Mouse (Mus musculus) bone marrow macrophage, adult 2 months (primary cell): Measurements from ENCODE around the gene C1galt1. TPM values are rescaled to one million over a fixed set of nuclear protein-coding genes. Genes with fewer than 3 reads are reported as not detected.

Experiments
- H3K27ac ChIP-seq: 2 replicates; pipeline ENCODE4 v1.5.1; 2012; ENCODE audit warnings: low read depth, low read length; ENCODE audit not compliant: insufficient read depth
- H3K4me1 ChIP-seq: 2 replicates; pipeline ENCODE4 v1.6.1; 2012; ENCODE audit warnings: low read length; ENCODE audit not compliant: control insufficient read depth, insufficient read depth
- H3K4me3 ChIP-seq: 2 replicates; pipeline ENCODE4 v1.5.1; 2012; ENCODE audit warnings: mild to moderate bottlenecking, low read length, moderate library complexity; ENCODE audit not compliant: insufficient read depth
- CTCF ChIP-seq: IDR thresholded peaks from 2 replicates; pipeline ENCODE4 v1.5.1; 2012; ENCODE audit warnings: low read depth, mild to moderate bottlenecking, low read length, moderate library complexity
- POLR2A ChIP-seq: IDR thresholded peaks from 2 replicates; pipeline ENCODE4 v1.6.1; 2012; ENCODE audit warnings: mild to moderate bottlenecking, low read depth, low read length, borderline replicate concordance
- polyA plus RNA-seq: library from polyadenylated mRNA; stranded (reverse); fragments of >200 nt; gene quantifications from 2 replicates; pipeline ENCODE4 v1.2.4, GENCODE M21; 2012; ENCODE audit not compliant: missing spikeins, insufficient read depth, insufficient read length

The C1galt1 gene
- polyA plus RNA-seq, result 12.0 and 14.2 TPM in 2 replicates

DNA sequence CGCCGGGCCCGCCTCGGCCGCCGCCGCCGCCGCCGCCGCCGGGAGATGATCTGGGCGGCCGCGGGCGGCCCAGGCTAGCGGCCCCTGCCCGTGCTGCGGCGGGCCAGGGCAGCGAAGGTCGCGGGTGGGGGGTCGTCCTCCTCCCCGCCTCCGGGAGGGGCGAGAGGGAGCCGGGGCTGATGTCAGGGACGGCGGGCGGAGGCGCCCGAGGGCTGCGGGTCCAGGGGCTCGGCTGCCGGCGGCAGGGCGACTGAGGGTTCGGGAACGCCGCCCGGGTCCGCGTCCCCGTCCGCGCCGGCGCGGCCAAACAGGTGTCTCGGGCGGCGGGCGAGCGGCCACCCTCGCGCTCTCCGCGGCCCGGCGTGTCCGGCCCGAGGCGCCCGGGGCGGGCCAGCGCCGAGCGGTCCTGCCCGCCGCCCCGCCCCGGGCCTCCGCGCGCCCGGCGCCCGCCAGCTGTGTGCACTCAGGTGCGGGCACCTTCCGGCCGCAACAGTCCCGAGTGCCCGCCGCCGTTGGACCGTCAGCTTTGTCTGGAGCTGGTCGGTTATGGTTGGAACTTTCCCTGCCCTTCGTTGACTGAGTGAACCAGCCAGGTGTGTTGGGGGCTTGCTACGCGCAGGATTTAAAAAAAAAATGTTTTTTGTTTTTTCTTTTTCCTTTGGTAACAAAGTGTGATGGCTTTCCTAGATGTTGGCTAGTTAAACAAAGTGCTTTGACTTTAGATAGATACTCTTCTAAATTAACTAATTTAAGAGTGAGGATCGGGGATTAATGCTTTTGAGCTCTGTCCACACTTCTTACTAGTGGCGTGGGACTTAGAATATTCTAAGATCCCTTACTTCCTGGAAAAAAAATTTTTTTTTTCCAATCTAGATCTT is at the start of gene C1galt1:
TSS of gene C1galt1 (plus strand) at position 41 of the 878 bp plus-strand sequence.
- Histone ChIP-seq H3K27ac (peak within 1 kb of the TSS; percentile 57), H3K4me3 (peak within 1 kb of the TSS; percentile 72), H3K4me1 (peaks cover 16% of the 10 kb centered on the region)
- TF ChIP-seq CTCF (no peak), POLR2A (no peak)

DNA sequence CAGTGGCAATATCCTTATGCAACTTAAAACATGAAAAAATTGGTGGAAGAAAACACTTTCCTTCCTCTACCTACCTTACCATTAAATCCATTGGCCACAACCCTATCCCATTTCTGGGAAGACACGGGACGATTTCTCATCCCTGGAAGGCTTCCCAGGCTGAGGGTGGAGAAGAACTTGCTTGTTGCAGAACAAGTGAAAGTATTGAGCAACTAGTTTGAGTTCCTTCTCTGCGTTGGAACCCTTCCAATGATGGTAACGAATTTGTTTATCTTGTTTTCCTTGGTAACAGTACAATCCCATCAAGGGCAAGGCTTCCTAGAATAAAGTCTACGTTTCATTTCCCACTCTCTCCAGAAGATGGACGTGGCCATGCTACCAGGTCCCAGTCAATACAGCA is 44.7 kb upstream of the C1galt1 start:
- peaks cover 8% of the 10 kb centered on the region for H3K4me1 ChIP-seq
- TF ChIP-seq CTCF, result no peak
- no peak for TF ChIP-seq POLR2A
- no peak overlapping the region for H3K4me3 ChIP-seq
- no peak overlapping the region for H3K27ac ChIP-seq

DNA sequence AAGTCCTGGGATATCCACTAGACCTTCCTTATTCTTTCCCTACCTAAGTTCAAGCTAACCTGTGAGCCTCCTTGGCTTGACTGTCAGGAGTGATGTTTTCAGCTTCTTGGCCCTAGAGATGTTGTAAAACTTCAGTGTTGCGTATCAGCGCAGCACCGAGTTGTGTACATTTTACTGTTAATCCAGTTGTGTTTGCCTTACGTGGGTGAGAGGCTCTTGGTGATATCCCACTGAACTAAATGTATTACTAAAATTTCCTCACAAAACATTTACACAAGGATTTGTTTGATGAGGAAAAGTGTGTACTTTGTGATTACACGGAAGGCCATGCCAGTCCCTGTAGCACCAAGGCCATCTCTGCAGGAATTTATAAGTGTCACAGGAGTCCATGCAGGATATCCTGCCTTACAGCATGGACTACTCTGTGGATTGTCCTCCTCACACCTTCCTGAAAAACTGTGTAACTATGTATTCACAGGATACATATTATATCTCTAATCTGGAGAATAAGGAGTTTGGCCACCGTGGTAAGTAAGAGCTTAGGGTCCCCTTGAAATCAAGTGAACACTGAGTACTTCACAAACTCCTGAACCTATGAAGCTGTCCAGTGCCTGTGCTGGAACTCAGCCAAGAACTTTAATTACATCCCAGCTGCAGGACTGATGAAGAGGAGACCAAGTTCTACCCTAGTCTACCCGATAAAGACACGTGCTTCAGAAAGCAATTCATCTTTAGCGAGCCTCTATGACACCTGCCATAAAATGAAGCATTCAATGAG is 40.7 kb upstream of the C1galt1 start:
- TF ChIP-seq CTCF, result no peak
- TF ChIP-seq POLR2A, result no peak

DNA sequence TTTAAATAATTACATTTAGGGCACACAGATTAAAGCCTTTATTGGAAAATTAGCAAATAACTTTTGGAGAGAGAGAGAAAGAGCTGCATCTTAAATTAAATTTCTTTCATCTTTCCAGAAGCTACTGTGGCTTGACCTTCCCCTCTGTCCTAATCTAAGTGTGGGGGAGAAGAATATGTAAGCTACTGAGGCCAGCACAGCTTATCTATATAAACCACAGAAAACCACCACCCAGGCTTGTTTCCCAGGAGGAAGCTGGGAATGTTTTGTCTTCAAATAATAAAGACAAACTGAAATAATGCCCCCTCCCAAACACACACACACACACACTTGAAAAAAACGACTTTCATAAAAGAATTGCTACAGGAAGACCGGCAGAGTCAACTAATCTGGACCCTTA is 30.5 kb upstream of the C1galt1 start:
- no peak overlapping the region for H3K27ac ChIP-seq
- H3K4me1 ChIP-seq, result no peaks in the 10 kb centered on the region
- H3K4me3 ChIP-seq, result no peak overlapping the region
- TF ChIP-seq POLR2A, result no peak
- TF ChIP-seq CTCF, result no peak

More for the DNA sequence above, 40.7 kb upstream of the C1galt1 start:
- H3K4me1 ChIP-seq, result peaks cover 8% of the 10 kb centered on the region
- H3K4me3 ChIP-seq, result no peak overlapping the region
- no peak overlapping the region for H3K27ac ChIP-seq

DNA sequence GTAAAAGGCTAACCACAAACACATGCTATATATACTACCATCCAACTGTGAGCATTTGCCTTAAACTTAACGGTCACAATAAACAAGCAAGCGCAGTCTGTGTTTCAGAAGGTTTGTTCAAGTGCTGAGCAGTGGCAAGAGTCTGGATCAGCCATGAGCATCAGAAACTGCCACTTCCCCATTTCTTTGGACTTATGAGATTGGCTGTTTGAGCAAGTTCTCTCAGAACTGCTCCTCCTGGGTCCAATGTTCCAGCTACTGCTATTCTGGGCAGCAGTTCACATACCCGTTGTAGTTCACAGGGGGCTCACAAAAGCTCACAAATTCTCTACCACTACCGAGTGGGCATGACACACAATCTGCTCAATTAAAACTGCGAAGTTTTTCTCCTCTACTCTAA is 28.4 kb upstream of the C1galt1 start:
- H3K4me3 ChIP-seq, result no peak overlapping the region
- TF ChIP-seq CTCF (no peak), POLR2A (no peak)
- no peak overlapping the region for H3K27ac ChIP-seq
- no peaks in the 10 kb centered on the region for H3K4me1 ChIP-seq

DNA sequence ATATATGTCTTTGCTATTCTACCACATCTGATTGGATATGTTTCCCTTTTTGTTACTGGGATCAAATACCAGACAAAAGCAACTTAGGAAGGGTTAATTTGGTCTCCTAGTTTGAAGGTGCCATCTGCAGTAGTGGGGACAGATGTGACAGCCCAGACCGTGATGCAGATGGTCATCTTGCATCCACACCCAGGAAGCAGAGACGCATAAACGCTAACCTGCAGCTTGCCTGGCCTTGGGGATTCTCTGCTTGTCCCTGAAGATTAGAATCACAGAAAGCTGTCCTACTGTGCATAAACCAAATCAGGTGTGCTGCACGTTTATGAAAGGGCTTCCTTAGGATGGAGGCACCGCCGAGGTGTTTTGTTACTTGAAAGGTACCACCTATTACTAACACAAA is 22.0 kb upstream of the C1galt1 start:
- TF ChIP-seq POLR2A (no peak), CTCF (no peak)
- Histone ChIP-seq H3K27ac (no peak overlapping the region), H3K4me1 (no peaks in the 10 kb centered on the region), H3K4me3 (no peak overlapping the region)

DNA sequence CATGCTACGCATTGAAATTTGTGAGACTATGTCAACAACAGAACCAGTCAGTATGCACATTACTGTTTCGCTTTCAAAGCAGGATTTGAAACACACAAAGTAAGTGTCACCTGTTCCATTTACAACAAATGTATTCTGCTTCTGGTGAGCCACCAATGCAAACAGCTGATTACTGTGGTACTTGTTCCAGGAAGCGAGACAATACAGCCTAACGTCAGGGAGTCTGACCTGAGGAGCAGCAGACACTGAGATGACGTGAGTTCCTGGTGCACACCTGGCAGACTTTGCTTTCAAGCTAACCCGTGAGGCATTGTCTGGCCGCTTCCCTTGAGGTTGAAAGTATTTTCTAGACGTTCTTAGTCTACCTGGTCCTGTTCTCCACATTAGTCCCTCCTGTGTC is 13.8 kb upstream of the C1galt1 start:
- H3K27ac ChIP-seq, result no peak overlapping the region
- H3K4me1 ChIP-seq, result peaks cover 9% of the 10 kb centered on the region
- H3K4me3 ChIP-seq, result no peak overlapping the region
- TF ChIP-seq POLR2A, result no peak
- TF ChIP-seq CTCF, result no peak

DNA sequence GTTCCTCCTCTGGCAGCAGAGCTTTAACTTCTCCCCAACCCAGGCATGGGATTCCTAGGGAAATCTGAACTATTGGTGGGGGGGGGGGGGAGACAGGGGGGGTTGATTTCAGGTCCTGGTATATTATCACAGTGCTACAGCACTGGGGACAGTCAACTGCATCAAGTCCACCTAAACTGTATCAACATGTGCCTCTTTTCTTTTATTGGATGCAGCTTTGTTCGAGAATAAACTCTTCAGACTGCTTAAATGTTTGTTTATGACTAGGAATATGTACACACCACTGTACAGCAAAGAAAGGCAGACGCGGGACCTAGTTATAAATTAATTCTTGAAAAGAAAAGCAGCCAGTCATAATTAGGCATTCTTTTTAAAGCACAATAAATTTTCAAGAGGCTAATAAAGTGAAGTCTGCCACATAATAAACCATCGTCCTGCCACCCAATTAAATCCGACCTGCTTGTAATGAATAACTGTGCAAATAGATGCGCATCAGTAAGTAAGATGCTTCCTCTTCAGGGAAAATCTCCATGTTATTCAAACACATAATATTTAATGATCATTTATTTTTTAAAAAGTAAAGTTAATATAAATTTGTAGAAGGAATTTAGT is 12.0 kb upstream of the C1galt1 start:
- Histone ChIP-seq H3K27ac (no peak overlapping the region), H3K4me3 (no peak overlapping the region), H3K4me1 (peaks cover 9% of the 10 kb centered on the region)
- TF ChIP-seq POLR2A (no peak), CTCF (no peak)

DNA sequence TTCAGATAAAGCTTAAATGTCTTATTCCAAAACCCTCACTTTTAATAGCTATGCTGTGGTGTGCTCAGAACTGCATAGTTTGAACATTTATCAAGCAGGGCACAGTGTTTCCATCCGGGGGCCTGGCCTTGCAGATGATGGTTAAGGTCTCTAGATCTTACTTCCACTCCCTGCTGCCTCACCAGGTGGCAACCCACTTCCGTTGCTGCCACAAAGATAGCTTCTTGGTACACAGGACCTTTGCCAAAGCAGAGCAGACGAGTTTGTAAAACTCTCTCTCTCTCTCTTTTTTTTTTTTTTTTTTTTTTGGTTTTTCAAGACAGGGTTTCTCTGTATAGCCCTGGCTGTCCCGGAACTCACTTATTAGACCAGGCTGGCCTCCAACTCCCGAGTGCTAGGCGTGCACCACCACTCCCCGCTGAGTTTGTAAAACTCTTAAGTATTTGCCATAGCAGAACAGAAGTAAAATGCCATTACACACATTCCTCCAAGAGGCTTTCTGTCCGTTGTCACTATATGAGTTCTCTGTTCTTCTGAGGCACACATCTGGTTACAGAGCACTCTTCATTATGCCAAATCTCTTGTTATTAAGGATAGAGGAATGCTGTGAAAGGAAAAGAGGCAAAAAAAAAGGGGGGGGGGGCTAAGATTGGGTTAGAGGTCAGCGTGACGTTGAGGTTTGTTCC is 773 bp upstream of the C1galt1 start:
- TF ChIP-seq POLR2A (no peak), CTCF (no peak)
- peak overlapping the region; percentile 72 for H3K4me3 ChIP-seq
- no peak overlapping the region for H3K27ac ChIP-seq
- H3K4me1 ChIP-seq, result peaks cover 16% of the 10 kb centered on the region
